Mouse (Mus musculus): Measurements from ENCODE around the gene Tnnt1. TPM values are rescaled to one million over a fixed set of nuclear protein-coding genes. Genes with fewer than 3 reads are reported as not detected.

Gene Tnnt1
- polyA plus RNA-seq (2012; rRNA removed) = 2.0 and 4.0 TPM in 2 replicates
- polyA plus RNA-seq (2014; fragmentation: Nextera tagmentation; extraction: Ambion mirVana) = 2.6 and 3.3 TPM in 2 replicates

GRCm38 (mm10) chr7:4516332-4517050 lies at the start of gene Tnnt1:
Gene Tnnt1, minus strand, starts transcription at chr7:4516382.
- Histone ChIP-seq H3K36me3 (replicated peaks; ENCODE audit: control insufficient read depth, insufficient read depth, low read depth) (no peaks in the 10 kb centered on the region), H3K27ac (no peak within 1 kb of the TSS), H3K27me3 (ENCODE audit: control insufficient read depth, insufficient read depth, low read length) (peaks cover 3% of the 10 kb centered on the region; the same call in 1 of the 2 replicates), H3K4me3 (ENCODE audit: insufficient read depth in 1 of 2, low read depth in 2 of 2, low read length in 2 of 2) (no peak within 1 kb of the TSS), H3K9me3 (ENCODE audit: control insufficient read depth, low read length) (no peaks in the 10 kb centered on the region), H3K4me1 (replicated peaks; ENCODE audit: control insufficient read depth in 2 of 2, insufficient read depth in 2 of 2, low read length in 1 of 2) (peaks cover 0 to 8% of the 10 kb centered on the region in 2 experiments; a peak in 2 of 4 replicates), H3K4me2 (ENCODE audit: low read depth) (no peak within 1 kb of the TSS), H3K9ac (replicated peaks) (no peak within 1 kb of the TSS)
- 25% methylated on average over 4 of the region's 4 CpGs for WGBS (ENCODE audit: insufficient replicate concordance)
- ATAC-seq (ENCODE audit: insufficient read depth) (no peak), DNase-seq (ENCODE audit: low read depth in 3 of 3, low spot score in 3 of 3) (no peak)
- no peak for TF ChIP-seq EP300 (IDR thresholded peaks at IDR 0.05; ENCODE audit: low read depth)
- no peak for TF ChIP-seq CTCF (IDR thresholded peaks at IDR 0.05; ENCODE audit: low read depth)

GRCm38 (mm10) chr7:4562660-4563059 lies 46.5 kb upstream of the Tnnt1 start:
- Histone ChIP-seq H3K4me3 (ENCODE audit: insufficient read depth in 1 of 2, low read depth in 2 of 2, low read length in 2 of 2) (no peak overlapping the region), H3K9ac (replicated peaks) (no peak overlapping the region), H3K27me3 (ENCODE audit: control insufficient read depth, insufficient read depth, low read length) (no peaks in the 10 kb centered on the region), H3K27ac (no peak overlapping the region), H3K4me2 (ENCODE audit: low read depth) (no peak overlapping the region), H3K36me3 (replicated peaks; ENCODE audit: control insufficient read depth, insufficient read depth, low read depth) (no peaks in the 10 kb centered on the region), H3K4me1 (replicated peaks; ENCODE audit: control insufficient read depth in 2 of 2, insufficient read depth in 2 of 2, low read length in 1 of 2) (no peaks in the 10 kb centered on the region), H3K9me3 (ENCODE audit: control insufficient read depth, low read length) (no peaks in the 10 kb centered on the region)
- 76% methylated on average over 3 of the region's 3 CpGs for WGBS (ENCODE audit: insufficient replicate concordance)
- ATAC-seq (ENCODE audit: insufficient read depth) (no peak), DNase-seq (ENCODE audit: low read depth in 3 of 3, low spot score in 3 of 3) (no peak)
- TF ChIP-seq CTCF (IDR thresholded peaks at IDR 0.05; ENCODE audit: low read depth) (peak; percentile 16; the same call in 1 of the 2 replicates), EP300 (IDR thresholded peaks at IDR 0.05; ENCODE audit: low read depth) (no peak)

DNA sequence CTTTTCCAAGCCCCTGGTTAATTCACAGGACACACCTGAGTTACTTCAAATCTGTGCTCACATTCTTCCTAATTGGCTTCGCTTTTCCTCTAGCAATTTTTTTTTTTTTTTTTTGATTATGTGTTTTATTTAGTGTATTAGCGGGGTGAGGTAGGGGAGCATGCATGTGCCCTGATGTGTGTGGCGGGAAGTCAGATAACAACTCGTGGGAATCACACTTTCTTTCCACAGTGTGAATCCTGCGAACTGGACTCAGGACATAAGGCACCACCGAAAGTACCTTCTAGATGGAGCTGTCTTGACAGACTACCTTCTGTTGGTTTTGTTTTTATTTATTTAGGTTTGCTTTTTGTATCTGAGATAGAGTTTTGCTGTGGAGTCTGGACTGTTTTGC lies 41.0 kb upstream of the Tnnt1 start:
- H3K4me3 ChIP-seq (ENCODE audit: insufficient read depth in 1 of 2, low read depth in 2 of 2, low read length in 2 of 2) = no peak overlapping the region
- H3K4me2 ChIP-seq (ENCODE audit: low read depth) = no peak overlapping the region
- TF ChIP-seq EP300 (IDR thresholded peaks at IDR 0.05; ENCODE audit: low read depth) (no peak), CTCF (IDR thresholded peaks at IDR 0.05; ENCODE audit: low read depth) (no peak)
- no peak overlapping the region for H3K27ac ChIP-seq
- H3K9ac ChIP-seq (replicated peaks) = no peak overlapping the region
- H3K36me3 ChIP-seq (replicated peaks; ENCODE audit: control insufficient read depth, insufficient read depth, low read depth) = no peaks in the 10 kb centered on the region
- no peak for ATAC-seq (ENCODE audit: insufficient read depth)
- no peak for DNase-seq (ENCODE audit: low read depth in 3 of 3, low spot score in 3 of 3)
- H3K9me3 ChIP-seq (ENCODE audit: control insufficient read depth, low read length) = no peaks in the 10 kb centered on the region
- H3K4me1 ChIP-seq (replicated peaks; ENCODE audit: control insufficient read depth in 2 of 2, insufficient read depth in 2 of 2, low read length in 1 of 2) = no peaks in the 10 kb centered on the region
- H3K27me3 ChIP-seq (ENCODE audit: control insufficient read depth, insufficient read depth, low read length) = no peaks in the 10 kb centered on the region
- 46% methylated on average over 6 of the region's 6 CpGs for WGBS (ENCODE audit: insufficient replicate concordance)

- Histone ChIP-seq H3K27ac (no peak overlapping the region), H3K27me3 (ENCODE audit: control insufficient read depth, insufficient read depth, low read length) (no peaks in the 10 kb centered on the region), H3K4me3 (ENCODE audit: insufficient read depth in 1 of 2, low read depth in 2 of 2, low read length in 2 of 2) (no peak overlapping the region), H3K9ac (replicated peaks) (no peak overlapping the region), H3K4me2 (ENCODE audit: low read depth) (no peak overlapping the region), H3K36me3 (replicated peaks; ENCODE audit: control insufficient read depth, insufficient read depth, low read depth) (no peaks in the 10 kb centered on the region), H3K4me1 (replicated peaks; ENCODE audit: control insufficient read depth in 2 of 2, insufficient read depth in 2 of 2, low read length in 1 of 2) (no peaks in the 10 kb centered on the region), H3K9me3 (ENCODE audit: control insufficient read depth, low read length) (no peaks in the 10 kb centered on the region)
- TF ChIP-seq EP300 (IDR thresholded peaks at IDR 0.05; ENCODE audit: low read depth) (no peak), CTCF (IDR thresholded peaks at IDR 0.05; ENCODE audit: low read depth) (peak; percentile 96)
- peak; percentile 55 to 69 (median 59) for DNase-seq (ENCODE audit: low read depth in 3 of 3, low spot score in 3 of 3)
- WGBS (ENCODE audit: insufficient replicate concordance) = 13% methylated on average over 15 of the region's 15 CpGs
- peak; percentile 74 for ATAC-seq (ENCODE audit: insufficient read depth)
These were observed 40.3 kb upstream of the Tnnt1 start for GRCm38 (mm10) chr7:4556256-4557166.

Data from liver, embryonic 14.5 days (tissue).